Mouse (Mus musculus): ENCODE measurements around the gene Ppm1e.

DNA sequence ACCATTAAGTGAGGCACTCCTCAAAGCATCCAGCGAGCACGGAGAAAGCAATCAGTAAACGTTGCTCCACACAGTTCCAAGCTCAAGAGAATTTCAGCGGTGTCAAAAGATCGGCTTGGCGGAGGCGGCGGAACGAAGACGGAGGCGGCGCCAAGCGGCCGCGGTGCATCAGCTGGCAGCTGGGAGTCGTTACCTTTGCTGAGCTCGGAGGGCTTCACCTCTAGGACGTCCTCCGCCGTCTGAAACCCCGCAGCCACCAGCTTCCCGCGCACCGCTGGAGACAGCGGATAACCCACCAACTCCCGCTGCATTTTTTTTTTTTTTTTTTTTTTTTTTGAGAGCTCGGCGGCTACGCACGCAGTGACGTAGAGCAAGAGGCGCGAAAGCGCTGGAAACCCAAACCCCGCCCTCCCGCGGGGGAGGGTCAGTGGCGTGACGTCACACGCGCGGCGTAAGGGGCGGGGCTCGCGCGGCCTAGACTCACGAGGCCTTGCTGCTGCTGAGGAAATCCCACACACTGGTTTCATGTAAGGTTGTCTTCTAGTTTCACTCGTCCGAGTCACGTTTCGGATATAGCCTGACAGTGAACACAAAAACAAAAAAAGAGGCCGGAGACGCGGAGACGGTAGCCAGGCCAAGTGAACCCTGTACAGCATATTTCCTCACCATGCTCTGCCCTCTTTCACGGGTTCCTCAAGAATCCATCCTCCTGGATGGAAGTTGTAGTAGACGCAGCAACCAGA is 45.5 kb upstream of the Ppm1e start:
- peak; percentile 23; the same call in 1 of the 2 replicates for TF ChIP-seq CTCF (IDR thresholded peaks at IDR 0.05; ENCODE audit: extremely low read depth, insufficient read length, insufficient replicate concordance, low read depth, low read length)
- TF ChIP-seq POLR2A (IDR thresholded peaks at IDR 0.05; ENCODE audit: low read depth, low read length), result no peak; the same call in none of the 2 replicates

All from small intestine, adult 2 months (tissue).